Mouse (Mus musculus) intestine, embryonic 14.5 days (tissue): ENCODE results near the gene Ssh3. TPM values are rescaled to one million over a fixed set of nuclear protein-coding genes. Genes with fewer than 3 reads are reported as not detected.

Source experiments
- ATAC-seq: fragments of 200-750 bp; cut with Nextera tagmentation; replicated peaks from 2 replicates; pipeline ENCODE4 v1.8.0; 2017; ENCODE audit warnings: low read depth, moderate number of reproducible peaks, moderate TSS enrichment, moderate library complexity; ENCODE audit not compliant: low FRiP score, low TSS enrichment
- DNase-seq: peaks from one replicate; pipeline ENCODE4 v3.0.0-alpha.2; 2018; ENCODE audit warnings: low spot score
- H3K27ac ChIP-seq: fragments of 300-500 bp; sonication (generic); 2 replicates; pipeline ENCODE4 v1.5.1; 2014; ENCODE audit warnings: low read depth, mild to moderate bottlenecking, control low read depth
- H3K27me3 ChIP-seq: fragments of 300-500 bp; sonication (generic); replicated peaks from 2 replicates; pipeline ENCODE4 v1.6.1; 2014; ENCODE audit warnings: low read length, control low read depth; ENCODE audit not compliant: control insufficient read depth, insufficient read depth
- H3K36me3 ChIP-seq: fragments of 300-500 bp; sonication (generic); 2 replicates; pipeline ENCODE4 v1.6.1; 2014; ENCODE audit warnings: low read length, control low read depth; ENCODE audit not compliant: control insufficient read depth, insufficient read depth
- H3K4me1 ChIP-seq: fragments of 300-500 bp; sonication (generic); replicated peaks from 2 replicates; pipeline ENCODE4 v1.6.1; 2014; ENCODE audit warnings: low read length, control low read depth, mixed read lengths; ENCODE audit not compliant: control insufficient read depth, insufficient read depth
- H3K4me2 ChIP-seq: fragments of 300-500 bp; sonication (generic); 2 replicates; pipeline ENCODE4 v1.6.1; 2014; ENCODE audit warnings: low read length
- H3K4me3 ChIP-seq: fragments of 300-500 bp; sonication (generic); 2 replicates; pipeline ENCODE4 v1.5.1; 2014; ENCODE audit warnings: low read depth, low read length, control low read depth, mixed read lengths
- H3K9ac ChIP-seq: fragments of 300-500 bp; sonication (generic); 2 replicates; pipeline ENCODE4 v1.6.1; 2014; ENCODE audit warnings: mild to moderate bottlenecking, low read length
- H3K9me3 ChIP-seq: fragments of 300-500 bp; sonication (generic); 2 replicates; pipeline ENCODE4 v1.6.1; 2016; ENCODE audit warnings: low read length, control low read depth; ENCODE audit not compliant: control insufficient read depth
- WGBS: fragments of 180-500 bp; shearing (Covaris S2); extraction: QIAGEN DNeasy Blood & Tissue Kit; methylation state at CpG from one replicate; pipeline ENCODE4 v1.1.7; 2014; 5-methylcytosine and 5-hydroxymethylcytosine counted together
- polyA plus RNA-seq: library from polyadenylated mRNA; unstranded; fragments of >200 nt; fragmentation: Nextera tagmentation; extraction: Ambion mirVana; gene quantifications from 2 replicates; pipeline ENCODE4 v1.2.1, GENCODE M21; 2014

Ssh3 gene
- polyA plus RNA-seq, 1 experiment from 2014 or later: 25.4 TPM

DNA sequence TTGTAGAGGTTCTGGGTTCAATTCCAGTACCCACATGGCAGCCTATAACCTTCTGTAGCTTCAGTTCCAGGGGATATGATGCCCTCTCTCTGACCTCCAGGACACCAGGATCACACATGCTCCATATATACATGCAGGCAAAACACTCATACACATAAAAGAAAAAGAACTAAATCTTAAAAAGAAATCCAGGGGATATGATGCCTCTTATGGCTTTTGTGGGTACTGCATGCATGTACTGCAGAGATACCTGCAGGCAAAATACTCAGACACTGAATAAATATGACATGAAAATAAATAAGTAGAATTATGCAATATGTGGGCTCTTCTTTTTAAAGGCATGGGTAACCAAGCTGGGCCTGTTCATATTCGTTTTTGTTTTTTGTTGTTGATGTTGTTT lies 22.0 kb downstream of the Ssh3 start:
- H3K4me2 ChIP-seq: no peak overlapping the region
- H3K27me3 ChIP-seq: no peaks in the 10 kb centered on the region
- WGBS: 51% methylated on average over 1 of the region's 1 CpGs
- no peak overlapping the region for H3K4me3 ChIP-seq
- H3K9me3 ChIP-seq: no peaks in the 10 kb centered on the region
- no peaks in the 10 kb centered on the region for H3K36me3 ChIP-seq
- H3K4me1 ChIP-seq: no peaks in the 10 kb centered on the region
- ATAC-seq (no peak), DNase-seq (no peak)
- no peak overlapping the region for H3K27ac ChIP-seq
- H3K9ac ChIP-seq: no peak overlapping the region

DNA sequence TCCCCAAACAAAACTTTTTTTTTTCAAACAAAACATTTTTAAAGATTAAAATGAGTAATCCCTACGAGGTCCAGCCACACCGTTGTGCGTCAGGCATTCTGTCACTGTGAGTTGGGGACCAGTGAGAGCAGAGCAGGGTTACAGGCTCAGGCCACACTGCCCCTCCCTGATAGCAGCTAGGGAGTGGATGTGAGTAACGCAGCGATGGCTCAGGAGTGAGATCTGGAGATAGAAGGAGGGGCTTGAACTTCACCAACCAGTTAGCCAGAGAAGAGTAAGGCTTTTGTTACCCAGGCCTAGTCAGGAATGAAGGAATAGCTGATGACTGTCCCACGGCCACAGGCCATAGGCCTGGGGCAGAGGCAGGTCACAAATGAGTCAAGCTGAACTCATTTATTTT lies 24.2 kb downstream of the Ssh3 start:
- H3K9me3 ChIP-seq: no peaks in the 10 kb centered on the region
- H3K27ac ChIP-seq: no peak overlapping the region
- no peak overlapping the region for H3K4me3 ChIP-seq
- H3K4me1 ChIP-seq: no peaks in the 10 kb centered on the region
- DNase-seq (no peak), ATAC-seq (no peak)
- H3K36me3 ChIP-seq: no peaks in the 10 kb centered on the region
- H3K27me3 ChIP-seq: no peaks in the 10 kb centered on the region
- no peak overlapping the region for H3K9ac ChIP-seq
- no peak overlapping the region for H3K4me2 ChIP-seq
- 83% methylated on average over 6 of the region's 6 CpGs for WGBS

DNA sequence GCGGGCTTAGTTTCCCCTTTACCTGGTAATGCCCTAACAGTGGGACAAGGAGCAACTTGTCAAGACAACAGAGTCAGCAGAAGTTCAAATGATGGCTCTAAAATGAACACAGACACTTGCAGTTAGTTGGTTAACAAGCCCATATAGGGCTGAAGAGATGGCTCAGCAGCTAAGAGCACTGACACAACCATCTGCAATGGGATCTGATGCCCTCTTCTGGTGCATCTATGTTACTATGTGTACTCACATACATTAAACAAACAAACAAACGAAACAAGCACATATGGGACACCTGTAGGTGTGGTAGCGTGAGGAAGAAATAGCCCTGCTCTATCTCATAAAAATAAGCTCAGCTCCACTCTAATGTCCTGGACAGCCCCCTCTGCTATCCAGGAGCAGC lies 26.6 kb downstream of the Ssh3 start:
- no peak overlapping the region for H3K9ac ChIP-seq
- H3K9me3 ChIP-seq: no peaks in the 10 kb centered on the region
- no peak overlapping the region for H3K4me3 ChIP-seq
- no peaks in the 10 kb centered on the region for H3K36me3 ChIP-seq
- H3K4me1 ChIP-seq: no peaks in the 10 kb centered on the region
- ATAC-seq (no peak), DNase-seq (no peak)
- no peak overlapping the region for H3K27ac ChIP-seq
- no peaks in the 10 kb centered on the region for H3K27me3 ChIP-seq
- WGBS: 63% methylated on average over 3 of the region's 3 CpGs
- no peak overlapping the region for H3K4me2 ChIP-seq

DNA sequence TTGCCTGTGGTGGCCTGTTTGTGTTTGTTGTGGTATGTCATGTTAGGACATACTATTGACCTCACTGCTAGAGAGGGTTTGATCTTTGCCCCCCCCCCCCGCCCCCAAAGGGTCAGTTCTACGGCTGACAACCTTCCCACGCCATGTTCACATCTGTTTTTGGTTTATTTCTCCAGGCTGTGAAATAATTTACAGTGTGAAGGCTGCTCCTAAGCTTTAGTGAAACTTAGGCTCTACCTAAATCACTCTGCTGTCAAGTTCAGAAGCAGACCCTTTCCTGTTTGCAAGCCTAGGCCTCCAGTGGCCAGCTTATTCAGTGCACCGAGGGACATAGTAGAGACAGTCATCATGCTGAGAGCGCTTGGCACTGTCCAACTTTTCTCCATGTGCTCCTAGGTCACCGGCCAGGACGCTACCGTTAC lies 28.7 kb downstream of the Ssh3 start:
- no peaks in the 10 kb centered on the region for H3K27me3 ChIP-seq

DNA sequence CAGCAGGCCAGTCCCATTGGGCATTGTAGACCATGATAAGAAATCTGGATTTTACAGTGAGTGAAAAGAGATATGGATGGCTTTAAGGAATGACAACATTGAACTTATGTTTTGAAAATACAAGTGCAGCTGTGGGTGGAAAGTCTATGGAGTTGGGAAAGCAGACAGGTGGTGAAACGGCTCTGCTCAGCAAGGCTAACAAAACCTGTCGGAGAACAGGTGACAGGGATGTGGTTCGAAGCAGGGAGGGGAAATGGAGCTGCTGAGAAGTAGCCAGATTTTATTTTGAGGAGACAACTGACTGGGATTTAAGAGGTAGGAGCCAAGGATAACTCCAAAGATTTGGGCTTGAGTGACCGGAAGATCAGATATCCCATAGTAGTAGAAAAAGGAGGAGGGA lies 34.4 kb downstream of the Ssh3 start:
- H3K4me2 ChIP-seq: no peak overlapping the region
- DNase-seq (no peak), ATAC-seq (no peak)
- no peak overlapping the region for H3K27ac ChIP-seq
- H3K4me1 ChIP-seq: peaks cover 17% of the 10 kb centered on the region
- no peak overlapping the region for H3K9ac ChIP-seq
- no peaks in the 10 kb centered on the region for H3K27me3 ChIP-seq
- WGBS: 74% methylated on average over 4 of the region's 4 CpGs
- H3K4me3 ChIP-seq: no peak overlapping the region
- no peaks in the 10 kb centered on the region for H3K36me3 ChIP-seq
- H3K9me3 ChIP-seq: no peaks in the 10 kb centered on the region

More for the DNA sequence above, 28.7 kb downstream of the Ssh3 start:
- Histone ChIP-seq H3K27ac (no peak overlapping the region), H3K9me3 (no peaks in the 10 kb centered on the region), H3K4me3 (no peak overlapping the region), H3K9ac (no peak overlapping the region), H3K4me2 (no peak overlapping the region), H3K36me3 (no peaks in the 10 kb centered on the region), H3K4me1 (no peaks in the 10 kb centered on the region)
- DNase-seq: no peak
- 47% methylated on average over 8 of the region's 8 CpGs for WGBS
- ATAC-seq: no peak

DNA sequence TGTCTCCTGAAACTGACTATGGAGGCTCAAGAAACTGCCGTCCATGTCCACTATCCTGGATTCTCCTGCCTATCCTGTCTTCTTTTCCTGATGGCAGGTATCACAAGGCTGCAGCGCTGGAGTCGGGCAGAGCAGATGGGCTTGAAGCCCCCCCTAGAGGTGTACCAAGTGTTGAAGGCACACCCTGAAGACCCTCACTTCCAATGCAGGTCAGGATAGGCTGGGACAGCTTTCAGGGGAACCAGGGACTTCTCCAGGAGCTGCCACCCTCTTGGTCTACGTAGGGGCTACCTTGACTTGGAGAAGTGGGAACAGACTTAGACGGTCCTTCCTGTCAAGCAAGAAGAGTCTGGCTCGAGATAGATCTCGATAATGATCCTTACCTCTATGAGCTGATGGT lies 36.3 kb downstream of the Ssh3 start:
- ATAC-seq: no peak
- Histone ChIP-seq H3K27me3 (no peaks in the 10 kb centered on the region), H3K9me3 (no peaks in the 10 kb centered on the region), H3K36me3 (no peaks in the 10 kb centered on the region), H3K4me2 (peak overlapping the region; percentile 66; the same call in 1 of the 2 replicates), H3K9ac (0 out of 2 replicates have a peak overlapping the region, but pooled peaks have one; percentile 48), H3K27ac (no peak overlapping the region), H3K4me1 (peaks cover 21% of the 10 kb centered on the region), H3K4me3 (no peak overlapping the region)
- 79% methylated on average over 7 of the region's 7 CpGs for WGBS
- no peak for DNase-seq

DNA sequence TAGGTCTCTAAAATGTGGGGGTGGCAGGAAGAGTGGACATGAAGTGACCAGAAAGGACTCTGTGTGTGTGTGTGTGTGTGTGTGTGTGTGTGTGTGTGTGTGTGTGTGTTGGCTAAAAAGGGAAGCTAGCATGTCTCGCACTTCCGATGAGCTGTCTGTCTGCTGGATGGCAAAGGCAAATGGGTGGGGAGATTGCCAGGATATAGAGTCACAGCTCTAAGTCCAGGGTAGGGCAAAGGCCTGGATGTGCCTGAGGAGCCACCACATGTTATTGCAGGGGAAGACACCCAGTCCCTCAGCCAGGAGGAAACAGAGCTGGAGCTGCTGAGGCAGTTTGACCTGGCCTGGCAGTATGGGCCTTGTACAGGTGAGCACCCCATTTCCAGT lies 36.8 kb downstream of the Ssh3 start:
- Histone ChIP-seq H3K4me2 (peak overlapping the region; percentile 66), H3K36me3 (no peaks in the 10 kb centered on the region), H3K4me3 (peak overlapping the region; percentile 62), H3K9ac (peak overlapping the region; percentile 48), H3K27ac (peak overlapping the region; percentile 82), H3K4me1 (peaks cover 21% of the 10 kb centered on the region), H3K9me3 (no peaks in the 10 kb centered on the region), H3K27me3 (no peaks in the 10 kb centered on the region)
- no peak for ATAC-seq
- 41% methylated on average over 2 of the region's 2 CpGs for WGBS
- no peak for DNase-seq

DNA sequence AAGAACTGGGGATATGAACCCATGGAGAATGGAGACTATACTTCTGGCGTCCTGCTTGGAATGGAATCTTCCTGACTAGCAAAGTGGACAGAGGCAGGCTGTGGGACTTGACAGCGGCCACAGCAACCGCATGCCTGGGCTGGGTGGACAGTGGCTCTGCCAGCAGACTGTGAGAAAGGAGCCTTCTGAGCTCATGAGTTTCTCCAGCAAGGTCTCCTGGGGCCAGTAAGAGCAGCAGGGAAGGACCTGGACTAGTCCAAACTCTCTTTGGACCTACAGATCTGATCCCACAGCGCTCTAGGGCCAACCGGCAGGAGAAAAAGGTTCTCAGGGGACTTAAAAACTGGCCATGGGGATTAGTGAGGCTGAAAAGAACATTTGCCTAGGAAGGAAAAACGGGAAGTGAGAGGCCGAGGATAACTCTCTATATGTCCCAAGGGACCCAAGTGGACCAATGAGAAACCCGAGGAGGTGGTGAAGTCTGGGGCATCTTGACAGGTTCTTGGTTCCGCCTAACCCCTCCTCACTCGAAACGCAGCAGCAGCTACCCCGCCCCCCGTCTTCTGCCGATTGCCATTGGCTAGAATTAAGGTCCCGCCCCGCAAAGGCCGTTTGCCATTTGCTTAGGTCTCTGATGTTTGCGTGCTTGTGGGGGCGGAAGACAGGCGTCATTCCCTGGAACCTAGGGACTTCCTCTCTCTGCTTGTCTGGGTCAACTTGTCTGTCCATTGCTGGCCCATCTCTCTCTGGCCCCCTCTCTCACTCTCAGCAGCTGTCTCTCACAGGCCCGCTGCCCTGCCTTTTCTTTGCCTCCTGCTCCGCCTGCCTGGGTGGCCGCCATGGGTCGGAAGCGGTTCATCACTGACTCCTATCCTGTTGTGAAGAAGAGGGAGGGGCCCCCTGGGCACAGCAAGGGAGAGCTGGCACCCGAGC lies 37.5 kb downstream of the Ssh3 start, which contains the start of gene Pold4:
Pold4 (plus strand) TSS at position 647 of the 933 bp plus-strand sequence.
- H3K27me3 ChIP-seq: no peaks in the 10 kb centered on the region
- H3K9ac ChIP-seq: peak within 1 kb of the TSS; percentile 48
- H3K4me1 ChIP-seq: peaks cover 21% of the 10 kb centered on the region
- H3K9me3 ChIP-seq: no peaks in the 10 kb centered on the region
- WGBS: 13% methylated on average over 25 of the region's 26 CpGs
- H3K27ac ChIP-seq: peak within 1 kb of the TSS; percentile 82
- H3K36me3 ChIP-seq: no peaks in the 10 kb centered on the region
- H3K4me2 ChIP-seq: peak within 1 kb of the TSS; percentile 66
- DNase-seq (peak; percentile 94), ATAC-seq (peak; percentile 73)
- H3K4me3 ChIP-seq: peak within 1 kb of the TSS; percentile 62

DNA sequence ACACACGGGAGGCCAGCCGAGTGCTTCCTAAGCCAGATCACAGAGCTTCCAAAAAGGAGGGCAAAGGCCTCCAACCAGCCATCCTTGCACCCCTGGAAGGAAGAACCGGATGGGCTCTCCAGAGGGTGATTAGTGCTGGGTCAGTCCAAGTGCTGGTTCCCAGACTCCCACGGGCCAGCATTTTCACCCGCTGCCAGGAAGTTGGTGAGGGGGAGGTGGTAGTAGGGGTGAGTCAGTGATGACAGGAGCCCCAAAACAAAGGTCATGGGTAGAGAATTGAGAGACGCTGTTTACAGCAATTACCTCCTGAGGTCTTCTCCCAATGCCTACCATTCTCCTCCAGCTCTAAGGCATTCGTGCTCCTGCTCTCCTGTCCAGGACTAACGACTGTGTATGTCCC lies 38.6 kb downstream of the Ssh3 start:
- no peak for DNase-seq
- H3K27ac ChIP-seq: no peak overlapping the region

More for the DNA sequence above, 38.6 kb downstream of the Ssh3 start:
- Histone ChIP-seq H3K4me3 (no peak overlapping the region), H3K9me3 (no peaks in the 10 kb centered on the region), H3K9ac (no peak overlapping the region), H3K4me1 (peaks cover 21% of the 10 kb centered on the region), H3K4me2 (no peak overlapping the region), H3K27me3 (no peaks in the 10 kb centered on the region), H3K36me3 (no peaks in the 10 kb centered on the region)
- 69% methylated on average over 8 of the region's 8 CpGs for WGBS
- no peak for ATAC-seq
